Mouse (Mus musculus) forebrain, embryonic 14.5 days (tissue): ENCODE results near the gene Lrch4. TPM values are rescaled to one million over a fixed set of nuclear protein-coding genes. Genes with fewer than 3 reads are reported as not detected.

ENCODE experiments used
- ATAC-seq: fragments of 200-750 bp; cut with Nextera tagmentation; 2 replicates; pipeline ENCODE4 v1.8.0; 2017; ENCODE audit warnings: mild to moderate bottlenecking, moderate library complexity
- DNase-seq: peaks from one replicate; pipeline ENCODE4 v3.0.0-alpha.2; 2015; ENCODE audit warnings: low spot score
- H3K27ac ChIP-seq: fragments of 300-500 bp; sonication (generic); 2 replicates; pipeline ENCODE4 v1.5.1; 2014; ENCODE audit warnings: low read depth, mild to moderate bottlenecking, control low read depth, low read length, moderate library complexity
- H3K27me3 ChIP-seq: fragments of 300-500 bp; sonication (generic); replicated peaks from 2 replicates; pipeline ENCODE4 v1.6.1; 2014; ENCODE audit warnings: low read length, control low read depth, mixed read lengths; ENCODE audit not compliant: control insufficient read depth, insufficient read depth
- H3K36me3 ChIP-seq: fragments of 300-500 bp; sonication (generic); 2 replicates; pipeline ENCODE4 v1.6.1; 2014; ENCODE audit warnings: low read length, control low read depth; ENCODE audit not compliant: control insufficient read depth, insufficient read depth
- H3K4me1 ChIP-seq: fragments of 300-500 bp; sonication (generic); 2 replicates; pipeline ENCODE4 v1.6.1; 2014; ENCODE audit warnings: antibody characterized with exemption, low read length, control low read depth; ENCODE audit not compliant: control insufficient read depth, insufficient read depth
- H3K4me2 ChIP-seq: fragments of 300-500 bp; sonication (generic); 2 replicates; pipeline ENCODE4 v1.6.1; 2014; ENCODE audit warnings: mild to moderate bottlenecking, control low read depth, low read length
- H3K4me3 ChIP-seq: fragments of 300-500 bp; sonication (generic); 2 replicates; pipeline ENCODE4 v1.5.1; 2014; ENCODE audit warnings: low read depth, low read length, control low read depth
- H3K9ac ChIP-seq: fragments of 300-500 bp; sonication (generic); 2 replicates; pipeline ENCODE4 v1.6.1; 2014; ENCODE audit warnings: mild to moderate bottlenecking, low read length, control low read depth, moderate library complexity
- H3K9me3 ChIP-seq: fragments of 300-500 bp; sonication (generic); replicated peaks from 2 replicates; pipeline ENCODE4 v1.6.1; 2016; ENCODE audit warnings: low read length, control low read depth, mixed read lengths; ENCODE audit not compliant: control insufficient read depth
- WGBS: fragments of 180-500 bp; shearing (Covaris S2); extraction: QIAGEN DNeasy Blood & Tissue Kit; methylation state at CpG from one replicate; pipeline ENCODE4 v1.1.7; 2014; 5-methylcytosine and 5-hydroxymethylcytosine counted together
- polyA plus RNA-seq: library from polyadenylated mRNA; unstranded; fragments of >200 nt; fragmentation: Nextera tagmentation; extraction: Ambion mirVana; gene quantifications from 2 replicates; pipeline ENCODE4 v1.2.1, GENCODE M21; 2014

Lrch4 gene
- polyA plus RNA-seq, result 12.3 and 12.4 TPM in 2 replicates

DNA sequence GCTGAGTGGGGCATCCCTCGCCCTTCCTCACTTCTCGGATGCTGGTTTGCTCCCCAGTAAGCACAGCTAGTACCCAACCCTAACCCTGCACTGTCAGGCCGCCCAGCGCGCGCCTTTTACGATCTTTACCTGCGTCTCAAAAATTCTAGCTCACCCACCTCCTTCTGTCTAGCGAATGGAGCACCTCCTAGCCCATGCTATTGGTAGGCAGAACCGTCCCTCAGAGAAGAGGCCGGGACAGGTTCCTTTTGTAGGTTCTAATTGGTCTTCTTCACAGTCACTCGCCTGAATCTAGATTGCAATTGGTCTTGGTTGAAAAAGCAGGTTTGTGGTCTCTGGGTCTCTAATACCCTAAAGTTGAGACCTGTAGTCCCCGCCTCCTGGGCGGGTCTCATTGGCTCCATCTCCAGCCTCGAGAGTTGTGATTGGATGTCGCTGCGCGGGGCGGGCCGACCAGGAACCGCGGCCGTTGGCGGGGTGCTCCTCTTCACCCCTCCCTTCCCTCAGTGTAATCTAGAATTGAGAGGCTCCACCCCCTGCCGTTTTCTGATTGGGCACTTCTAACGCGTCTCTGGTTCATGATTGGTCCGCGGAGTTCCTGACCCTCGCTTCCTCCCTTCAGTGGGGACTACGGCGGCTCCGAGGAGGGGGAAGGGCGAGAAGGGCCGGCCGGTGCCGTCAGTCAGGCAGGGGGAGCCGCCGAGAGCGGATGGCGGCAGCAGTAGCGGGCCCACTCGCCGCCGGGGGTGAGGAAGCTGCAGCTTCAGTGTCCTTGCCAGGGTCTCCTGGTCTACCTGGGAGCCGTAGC is at the start of gene Lrch4, which contains the start of the genes Fbxo24 and Gm20605:
Gene Lrch4, plus strand, starts transcription at position 624 of the 808 bp plus-strand sequence.
Gene Fbxo24, minus strand, starts transcription at position 505 of the 808 bp plus-strand sequence.
Gene Gm20605, plus strand, starts transcription at position 678 of the 808 bp plus-strand sequence.
- Histone ChIP-seq H3K9ac (peak within 1 kb of the TSS; percentile 87), H3K27me3 (no peaks in the 10 kb centered on the region), H3K4me2 (peak within 1 kb of the TSS; percentile 74), H3K4me1 (peaks cover 21% of the 10 kb centered on the region), H3K36me3 (peaks cover 12% of the 10 kb centered on the region), H3K27ac (peak within 1 kb of the TSS; percentile 84), H3K4me3 (peak within 1 kb of the TSS; percentile 93), H3K9me3 (no peaks in the 10 kb centered on the region)
- WGBS, result under 1% methylated on average over 44 of the region's 46 CpGs
- peak; percentile 100 for DNase-seq
- peak; percentile 98 for ATAC-seq

DNA sequence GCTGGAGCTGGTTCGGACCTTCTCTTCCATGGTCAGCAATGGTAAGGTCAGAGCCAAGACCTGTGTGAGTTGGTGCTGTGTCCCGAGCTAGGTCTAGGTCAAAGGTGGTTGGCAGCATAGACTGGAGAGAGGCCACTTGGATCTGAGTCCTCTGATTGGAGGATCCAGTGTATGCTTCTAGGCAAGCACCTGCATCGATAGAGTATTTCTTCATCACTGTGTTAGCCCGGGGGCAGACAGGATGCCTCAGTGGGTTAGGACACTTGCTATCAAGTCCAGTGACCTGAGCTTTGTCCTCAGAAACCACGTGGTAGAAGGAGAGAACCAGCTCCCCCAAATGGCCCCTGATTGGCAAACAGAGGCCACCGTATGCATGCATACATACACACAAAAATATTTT is 48.7 kb upstream of the Lrch4 start:
- Histone ChIP-seq H3K36me3 (no peaks in the 10 kb centered on the region), H3K9me3 (no peaks in the 10 kb centered on the region), H3K4me1 (peaks cover 2% of the 10 kb centered on the region; the same call in 1 of the 2 replicates), H3K9ac (no peak overlapping the region), H3K27ac (no peak overlapping the region), H3K4me3 (no peak overlapping the region), H3K27me3 (no peaks in the 10 kb centered on the region), H3K4me2 (no peak overlapping the region)
- ATAC-seq (no peak), DNase-seq (no peak)
- WGBS, result 80% methylated on average over 6 of the region's 6 CpGs

DNA sequence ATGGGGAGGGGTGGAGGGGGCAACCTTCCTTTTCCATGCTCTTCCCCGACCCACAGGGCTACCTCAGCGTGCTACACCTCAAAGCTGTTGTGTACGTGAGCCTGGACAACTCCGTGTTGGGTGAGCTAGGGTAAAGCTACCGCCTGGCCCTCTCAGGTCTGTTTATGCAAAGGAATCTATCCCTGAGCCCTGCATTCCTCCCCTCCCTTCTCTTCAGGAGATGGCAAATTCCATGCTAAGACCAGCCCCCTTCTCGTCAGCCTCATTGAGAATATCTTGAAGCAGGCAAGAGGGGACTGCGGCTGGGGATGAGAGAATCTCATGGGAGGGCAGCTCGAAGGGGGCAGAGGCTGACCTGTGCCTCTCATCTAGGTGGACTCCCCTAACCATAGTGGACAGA is 46.2 kb upstream of the Lrch4 start:
- Histone ChIP-seq H3K9me3 (no peaks in the 10 kb centered on the region), H3K4me1 (peaks cover 2% of the 10 kb centered on the region; the same call in 1 of the 2 replicates), H3K27me3 (no peaks in the 10 kb centered on the region), H3K36me3 (no peaks in the 10 kb centered on the region), H3K27ac (no peak overlapping the region), H3K9ac (peak overlapping the region; percentile 64; the same call in 1 of the 2 replicates), H3K4me2 (peak overlapping the region; percentile 54; the same call in 1 of the 2 replicates), H3K4me3 (no peak overlapping the region; the same call in 1 of the 2 replicates)
- 44% methylated on average over 8 of the region's 8 CpGs for WGBS
- no peak for DNase-seq
- no peak for ATAC-seq

DNA sequence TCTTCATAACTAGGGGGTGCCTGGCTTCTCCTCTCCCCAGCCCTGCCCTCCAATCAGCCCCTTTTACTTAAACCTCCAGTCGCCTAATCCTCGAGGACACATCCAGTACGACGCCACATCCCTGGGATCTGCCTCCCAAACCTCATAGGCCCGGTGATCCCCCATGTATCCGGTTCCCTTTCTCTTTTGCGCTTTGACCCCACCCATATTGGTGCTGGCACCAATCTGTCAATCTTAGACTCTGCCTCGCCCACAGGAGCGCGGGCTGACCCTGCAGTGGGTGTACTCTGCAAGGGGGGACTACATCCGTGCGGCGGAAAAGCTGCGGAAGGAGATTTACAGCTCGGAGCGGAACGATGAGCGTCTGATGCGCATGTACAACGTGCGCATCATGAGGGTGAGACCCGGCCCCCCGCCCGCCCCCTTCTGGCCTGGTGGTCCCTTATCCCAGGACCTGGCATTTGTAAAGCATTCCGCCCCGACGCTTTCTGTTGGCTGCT is 45.2 kb upstream of the Lrch4 start:
- no peaks in the 10 kb centered on the region for H3K36me3 ChIP-seq
- H3K9ac ChIP-seq, result peak overlapping the region; percentile 64
- 19% methylated on average over 27 of the region's 27 CpGs for WGBS
- peak; percentile 81 for ATAC-seq
- peak overlapping the region; percentile 33 for H3K4me3 ChIP-seq
- peak; percentile 81 for DNase-seq
- H3K9me3 ChIP-seq, result no peaks in the 10 kb centered on the region
- H3K27me3 ChIP-seq, result no peaks in the 10 kb centered on the region
- H3K27ac ChIP-seq, result peak overlapping the region; percentile 59; the same call in 1 of the 2 replicates
- peak overlapping the region; percentile 54 for H3K4me2 ChIP-seq
- H3K4me1 ChIP-seq, result peaks cover 2% of the 10 kb centered on the region; the same call in 1 of the 2 replicates

DNA sequence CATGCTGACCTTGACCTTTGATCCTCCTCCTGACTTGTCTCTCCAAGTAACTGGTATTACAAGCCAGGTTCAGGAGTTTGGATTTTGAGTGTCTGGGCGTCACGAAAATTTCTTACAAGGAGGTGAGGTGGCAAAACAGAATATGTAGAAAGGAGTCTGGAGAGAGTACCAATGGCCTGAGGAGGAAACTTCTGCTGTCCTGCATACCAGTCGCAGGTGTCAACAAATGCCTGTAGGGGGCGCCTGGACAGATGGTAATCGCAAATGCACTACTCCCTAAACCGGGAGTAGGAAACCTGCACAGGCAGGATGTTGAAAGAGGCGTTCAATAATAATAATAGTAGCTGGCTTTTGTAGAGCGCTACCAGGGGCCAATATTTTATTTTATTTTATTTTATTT is 43.9 kb upstream of the Lrch4 start:
- DNase-seq (peak; percentile 65), ATAC-seq (0 out of 2 replicates have a peak, but pooled peaks have one; percentile 25)
- no peak overlapping the region for H3K9ac ChIP-seq
- 34% methylated on average over 8 of the region's 8 CpGs for WGBS
- H3K27ac ChIP-seq, result no peak overlapping the region
- H3K27me3 ChIP-seq, result no peaks in the 10 kb centered on the region
- peaks cover 2% of the 10 kb centered on the region; the same call in 1 of the 2 replicates for H3K4me1 ChIP-seq
- no peak overlapping the region for H3K4me3 ChIP-seq
- H3K36me3 ChIP-seq, result no peaks in the 10 kb centered on the region
- H3K9me3 ChIP-seq, result no peaks in the 10 kb centered on the region
- no peak overlapping the region for H3K4me2 ChIP-seq

DNA sequence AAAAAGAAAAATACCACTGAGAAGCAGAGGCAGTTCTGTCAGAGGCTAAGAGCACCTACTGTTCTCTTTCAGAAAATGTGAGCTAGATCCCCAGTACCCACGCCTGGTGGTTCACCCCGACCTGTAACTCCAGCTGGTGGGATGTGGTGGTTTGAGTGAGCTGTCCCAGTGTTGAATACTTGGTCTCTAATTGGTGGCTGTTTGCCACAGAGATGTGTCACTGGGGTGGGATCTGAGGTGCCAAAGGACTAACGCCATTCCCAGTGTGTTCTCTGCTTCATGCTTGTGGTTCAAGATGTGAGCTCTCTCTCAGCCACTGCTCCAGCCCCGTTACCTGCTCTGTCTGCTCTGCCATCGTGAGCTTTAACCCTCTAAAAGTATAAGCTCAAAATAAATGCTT is 38.4 kb upstream of the Lrch4 start:
- Histone ChIP-seq H3K4me1 (no peaks in the 10 kb centered on the region), H3K27me3 (no peaks in the 10 kb centered on the region), H3K4me2 (no peak overlapping the region), H3K9ac (no peak overlapping the region), H3K27ac (no peak overlapping the region), H3K9me3 (no peaks in the 10 kb centered on the region), H3K36me3 (no peaks in the 10 kb centered on the region), H3K4me3 (no peak overlapping the region)
- WGBS, result 77% methylated on average over 5 of the region's 5 CpGs
- no peak for DNase-seq
- no peak for ATAC-seq

DNA sequence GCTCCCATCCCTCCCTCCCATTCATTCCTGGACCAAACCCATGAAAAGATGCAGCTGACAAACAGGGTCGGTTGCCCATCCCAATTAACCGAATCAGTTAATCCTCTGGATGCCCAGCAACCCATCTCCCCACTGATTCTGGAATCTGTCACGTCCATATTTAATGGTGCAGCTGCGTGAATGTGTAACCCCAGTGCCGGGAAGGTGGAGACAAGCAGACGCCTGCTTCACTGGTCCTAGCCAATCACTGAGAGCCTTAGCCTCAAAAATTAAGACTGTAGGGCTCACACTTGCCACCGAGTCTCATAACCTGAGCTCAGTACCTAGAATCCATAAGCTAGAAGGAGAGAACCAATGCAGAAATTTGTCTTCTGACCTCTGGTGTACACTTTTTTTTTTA is 33.0 kb upstream of the Lrch4 start:
- no peaks in the 10 kb centered on the region for H3K9me3 ChIP-seq
- H3K4me3 ChIP-seq, result no peak overlapping the region
- no peaks in the 10 kb centered on the region for H3K27me3 ChIP-seq
- H3K36me3 ChIP-seq, result no peaks in the 10 kb centered on the region
- H3K9ac ChIP-seq, result no peak overlapping the region
- ATAC-seq (no peak), DNase-seq (no peak)
- H3K27ac ChIP-seq, result no peak overlapping the region
- H3K4me1 ChIP-seq, result peaks cover 13% of the 10 kb centered on the region
- no peak overlapping the region for H3K4me2 ChIP-seq
- WGBS, result 75% methylated on average over 7 of the region's 7 CpGs

DNA sequence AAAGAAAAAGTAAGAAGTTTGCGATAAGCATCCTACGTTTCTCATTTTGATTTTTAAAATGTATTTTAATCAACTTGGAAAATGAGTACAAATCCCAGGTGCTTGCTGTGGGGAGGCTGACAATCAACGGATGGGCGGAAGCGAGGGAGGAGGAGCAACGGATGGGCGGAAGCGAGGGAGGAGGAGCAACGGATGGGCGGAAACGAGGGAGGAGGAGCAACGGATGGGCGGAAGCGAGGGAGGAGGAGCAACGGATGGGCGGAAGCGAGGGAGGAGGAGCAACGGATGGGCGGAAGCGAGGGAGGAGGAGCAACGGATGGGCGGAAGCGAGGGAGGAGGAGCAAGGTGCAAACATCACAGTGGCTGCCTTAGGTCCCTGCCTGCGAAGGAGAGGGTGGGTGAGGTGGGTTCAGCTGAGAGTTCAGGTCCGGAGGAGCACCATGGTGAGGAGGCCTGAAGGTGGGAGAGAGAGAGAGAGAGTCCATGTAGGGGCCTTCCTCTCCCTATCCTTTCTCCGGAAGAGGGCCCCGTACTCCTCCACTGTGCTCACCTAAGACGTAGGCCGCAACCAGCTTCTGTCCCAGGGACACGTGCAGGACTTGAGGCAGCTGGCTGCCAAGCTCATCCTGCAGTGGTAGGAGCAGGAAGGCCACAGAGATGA is 32.2 kb upstream of the Lrch4 start:
- Histone ChIP-seq H3K4me1 (peaks cover 13% of the 10 kb centered on the region), H3K27me3 (no peaks in the 10 kb centered on the region), H3K9ac (no peak overlapping the region), H3K36me3 (no peaks in the 10 kb centered on the region), H3K27ac (no peak overlapping the region), H3K4me2 (peak overlapping the region; percentile 21; the same call in 1 of the 2 replicates), H3K9me3 (no peaks in the 10 kb centered on the region), H3K4me3 (no peak overlapping the region)
- 38% methylated on average over 22 of the region's 30 CpGs for WGBS
- DNase-seq (no peak), ATAC-seq (no peak)
